Mouse (Mus musculus) retina, embryonic 14.5 days (tissue): Measurements from ENCODE around the gene Hist2h2ab.
"Not testable (repeated sequence)": the region's sequence is repeated elsewhere in the genome, so short reads cannot be mapped to it uniquely, and the experiment has no call there.

Source experiments
- DNase-seq: peaks from one replicate; pipeline ENCODE4 v3.0.0-alpha.2; 2015; ENCODE audit warnings: low spot score

Gene Hist2h2ab

GRCm38 (mm10) chr3:96262216-96262875 is 42.7 kb downstream of the Hist2h2ab start:
- peak; percentile 74 for DNase-seq

- peak; percentile 99 for DNase-seq
Observed at GRCm38 (mm10) chr3:96262979-96263550, 43.4 kb downstream of the Hist2h2ab start, which contains the start of gene Hist2h4. TSS of gene Hist2h4 (minus strand) at chr3:96263311.

GRCm38 (mm10) chr3:96263558-96264403 is 44.1 kb downstream of the Hist2h2ab start:
- peak; percentile 19 for DNase-seq

- no peak for DNase-seq
Observed at GRCm38 (mm10) chr3:96264404-96264949, 44.8 kb downstream of the Hist2h2ab start.

GRCm38 (mm10) chr3:96266132-96266710 is 46.6 kb downstream of the Hist2h2ab start:
- DNase-seq: no peak

GRCm38 (mm10) chr3:96267541-96267940 is 47.9 kb downstream of the Hist2h2ab start:
- no peak for DNase-seq

- DNase-seq: peak; percentile 87
Observed at GRCm38 (mm10) chr3:96268051-96268775, 48.5 kb downstream of the Hist2h2ab start, which contains the start of gene Hist2h3b. TSS of gene Hist2h3b (plus strand) at chr3:96268654.

- DNase-seq: not testable (repeated sequence)
Observed at GRCm38 (mm10) chr3:96268776-96269378, 49.2 kb downstream of the Hist2h2ab start.
